Mouse (Mus musculus) thymus, adult 2 months (tissue): ENCODE measurements at regions not wholly inside any gene's neighbourhood (a gene's known extent, or its start where the extent isn't known, plus 50 kb on each side); places are given as distances from the start of the nearest gene placed in this dataset.

Experiments
- CTCF ChIP-seq: fragments of 200-500 bp; IDR thresholded peaks from 2 replicates; pipeline ENCODE4 v1.5.1; 2012; ENCODE audit warnings: mild to moderate bottlenecking, control low read depth, low read length, moderate library complexity, borderline replicate concordance; ENCODE audit not compliant: control insufficient read depth, poor library complexity, insufficient read depth; ENCODE audit errors: extremely low read depth
- POLR2A ChIP-seq: fragments of 200-500 bp; IDR thresholded peaks from 2 replicates; pipeline ENCODE4 v1.6.1; 2012; ENCODE audit warnings: mild to moderate bottlenecking, low read length, control low read depth, moderate library complexity; ENCODE audit not compliant: control insufficient read depth, poor library complexity, insufficient read depth; ENCODE audit errors: extremely low read depth

- TF ChIP-seq CTCF = no peak
- no peak for TF ChIP-seq POLR2A
Observed at GRCm38 (mm10) chr10:55851361-55851760, 255.4 kb upstream of the Msl3l2 start.
